Mouse (Mus musculus) induced T-regulatory cell, adult 2 months (primary cell): Measurements from ENCODE around the gene Psg16.

Experiments used
- DNase-seq: peaks from one replicate; pipeline ENCODE4 v3.0.0-alpha.2; 2012; ENCODE audit warnings: low read depth

The Psg16 gene

GRCm38 (mm10) chr7:17073904-17074615 is at the start of gene Psg16:
Gene Psg16 (plus strand): TSS chr7:17074040.
- DNase-seq, result peak; percentile 78

GRCm38 (mm10) chr7:17024141-17024540 is 49.7 kb upstream of the Psg16 start:
- DNase-seq, result no peak

GRCm38 (mm10) chr7:17024814-17025504 is 48.9 kb upstream of the Psg16 start:
- peak; percentile 69 for DNase-seq

GRCm38 (mm10) chr7:17025505-17025894 is 48.3 kb upstream of the Psg16 start:
- DNase-seq, result peak; percentile 46

- peak; percentile 28 for DNase-seq
Measured at GRCm38 (mm10) chr7:17025896-17026622, 47.8 kb upstream of the Psg16 start.

- DNase-seq, result peak; percentile 82
Measured at GRCm38 (mm10) chr7:17026710-17027587, 46.9 kb upstream of the Psg16 start.

GRCm38 (mm10) chr7:17027588-17028343 is 46.1 kb upstream of the Psg16 start, which contains the start of gene Ppp5c:
Gene Ppp5c (minus strand): TSS chr7:17027924.
- DNase-seq, result peak; percentile 83

- DNase-seq, result no peak
Measured at GRCm38 (mm10) chr7:17028923-17029322, 44.9 kb upstream of the Psg16 start.

GRCm38 (mm10) chr7:17030239-17030638 is 43.6 kb upstream of the Psg16 start:
- DNase-seq, result peak; percentile 34

- DNase-seq, result no peak
Measured at GRCm38 (mm10) chr7:17038018-17038695, 35.7 kb upstream of the Psg16 start.

- no peak for DNase-seq
Measured at GRCm38 (mm10) chr7:17039373-17039772, 34.5 kb upstream of the Psg16 start.

- DNase-seq, result no peak
Measured at GRCm38 (mm10) chr7:17045743-17046142, 28.1 kb upstream of the Psg16 start.

- DNase-seq, result no peak
Measured at GRCm38 (mm10) chr7:17047041-17047682, 26.7 kb upstream of the Psg16 start.

- DNase-seq, result no peak
Measured at GRCm38 (mm10) chr7:17048431-17049190, 25.2 kb upstream of the Psg16 start.

- DNase-seq, result no peak
Measured at GRCm38 (mm10) chr7:17050491-17050890, 23.3 kb upstream of the Psg16 start.

GRCm38 (mm10) chr7:17050933-17051594 is 22.8 kb upstream of the Psg16 start:
- peak; percentile 80 for DNase-seq

GRCm38 (mm10) chr7:17054325-17054989 is 19.4 kb upstream of the Psg16 start:
- DNase-seq, result no peak
